Mouse (Mus musculus): ENCODE results near the gene Slc44a5.
"Not testable (repeated sequence)": the region's sequence is repeated elsewhere in the genome, so short reads cannot be mapped to it uniquely, and the experiment has no call there.

Slc44a5 gene

DNA sequence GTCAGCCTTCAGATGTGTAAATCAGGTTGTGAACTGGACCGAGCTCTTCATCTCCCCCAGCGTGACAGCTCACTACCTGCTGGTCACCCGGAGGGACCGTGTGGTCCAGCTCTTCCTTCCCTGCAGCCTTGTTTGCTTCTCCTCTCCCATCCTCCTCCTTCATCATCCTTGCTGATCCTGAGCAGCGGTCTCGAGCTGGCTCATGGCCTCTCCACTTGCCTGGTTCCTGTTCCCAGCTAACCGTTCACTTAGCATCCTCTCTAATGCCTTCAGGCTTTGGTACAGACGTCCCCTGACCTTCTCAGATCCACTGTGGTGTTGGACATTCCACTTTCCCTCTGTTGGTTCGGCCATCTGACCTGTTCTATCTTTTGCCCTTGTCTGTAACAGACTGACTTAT lies 128.4 kb downstream of the Slc44a5 start:
- DNase-seq (ENCODE audit: low spot score) = no peak

DNA sequence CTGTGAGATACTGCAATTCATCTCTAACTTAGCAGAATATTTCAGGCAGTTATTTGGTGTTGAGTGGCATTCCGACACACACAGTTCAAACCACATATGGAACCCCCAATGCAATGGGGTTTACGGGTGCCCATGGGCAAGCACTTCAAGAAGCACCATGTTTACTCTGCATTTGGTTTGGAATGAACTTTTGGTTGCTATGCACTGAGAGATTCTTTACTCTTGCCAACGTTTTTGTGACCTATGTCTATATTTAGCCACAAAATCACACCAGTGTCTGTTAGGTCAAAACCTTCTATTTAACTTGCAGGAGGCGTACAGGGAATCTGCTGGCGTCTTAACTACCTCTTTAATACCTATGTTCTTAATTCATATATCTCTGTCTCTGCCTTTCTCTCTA lies 137.3 kb downstream of the Slc44a5 start:
- no peak for DNase-seq (ENCODE audit: low spot score)

DNA sequence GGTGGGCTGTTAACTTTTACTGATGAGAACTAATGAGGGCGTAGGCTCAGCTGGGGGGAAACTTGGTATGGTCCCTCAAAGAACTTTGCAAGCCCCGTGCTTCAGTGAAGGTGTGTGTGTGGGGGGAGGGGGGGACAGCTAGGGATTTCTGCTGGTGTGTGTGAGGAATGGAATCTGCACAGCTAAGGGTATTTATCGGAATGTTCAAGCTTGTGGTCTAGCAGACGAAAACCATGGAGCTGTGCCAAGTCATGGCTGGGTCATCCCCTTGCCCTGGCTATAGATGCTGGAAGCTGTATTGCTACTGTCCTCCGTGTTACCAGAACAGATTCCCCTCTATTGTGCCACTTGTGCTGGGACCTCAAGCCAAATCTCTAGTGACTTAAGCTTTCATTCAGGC lies 138.0 kb downstream of the Slc44a5 start:
- DNase-seq (ENCODE audit: low spot score) = no peak

DNA sequence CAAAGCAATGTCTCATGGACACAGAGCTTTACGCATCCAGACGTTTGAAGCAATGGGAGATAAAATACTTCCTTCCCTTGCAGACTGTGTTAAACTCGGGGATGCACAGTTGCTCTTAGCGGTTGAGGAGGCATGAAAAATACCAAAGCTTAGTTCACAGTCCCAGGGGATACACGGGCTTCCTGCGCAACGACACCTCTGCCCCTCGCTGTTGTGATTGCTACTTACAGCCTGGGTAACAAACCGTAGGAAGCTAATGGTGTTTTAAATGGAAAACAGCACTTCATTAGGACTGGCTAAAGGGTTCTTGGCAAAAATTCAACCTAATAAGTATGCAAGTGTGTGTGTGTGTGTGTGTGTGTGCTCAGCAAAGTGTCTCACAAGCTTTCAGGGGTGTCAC lies 141.8 kb downstream of the Slc44a5 start:
- DNase-seq (ENCODE audit: low spot score) = no peak

DNA sequence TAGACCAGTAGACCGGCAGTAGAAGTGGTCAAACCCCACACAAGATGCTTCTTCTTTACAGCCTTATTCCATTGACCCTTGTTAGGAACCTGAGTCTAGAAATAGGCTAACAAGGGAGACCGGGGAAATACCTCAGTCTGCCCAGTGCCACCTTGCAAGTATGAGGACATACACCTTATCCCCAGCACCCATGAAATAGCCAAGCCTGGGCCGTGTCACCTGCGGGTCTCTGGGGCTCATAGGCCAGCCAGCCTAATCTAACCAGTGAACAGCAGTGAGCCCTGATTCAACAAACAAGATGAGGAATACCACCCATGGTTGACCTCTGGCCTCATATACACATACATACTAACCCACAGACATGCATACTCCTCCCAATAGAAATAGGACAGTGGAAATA lies 142.2 kb downstream of the Slc44a5 start:
- no peak for DNase-seq (ENCODE audit: low spot score)

DNA sequence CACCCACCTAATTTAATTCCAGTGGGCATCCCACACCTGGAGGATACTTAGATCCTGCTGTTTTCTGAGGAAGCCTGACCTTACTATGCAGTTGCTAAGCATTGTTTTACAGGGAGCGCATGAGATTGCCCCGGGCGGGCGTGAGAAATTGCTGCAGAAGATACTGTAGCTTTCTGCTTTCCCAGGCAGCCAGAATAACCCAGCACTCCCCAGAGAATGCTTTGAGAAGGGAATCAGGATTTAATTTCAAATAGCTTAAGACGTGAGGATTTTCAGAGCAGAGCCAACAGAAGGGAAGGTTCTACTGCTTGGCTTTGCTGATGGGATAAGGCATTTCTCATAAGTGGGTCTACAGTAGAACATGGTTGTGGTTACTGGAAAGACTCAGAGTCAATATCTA lies 142.8 kb downstream of the Slc44a5 start:
- DNase-seq (ENCODE audit: low spot score) = no peak

DNA sequence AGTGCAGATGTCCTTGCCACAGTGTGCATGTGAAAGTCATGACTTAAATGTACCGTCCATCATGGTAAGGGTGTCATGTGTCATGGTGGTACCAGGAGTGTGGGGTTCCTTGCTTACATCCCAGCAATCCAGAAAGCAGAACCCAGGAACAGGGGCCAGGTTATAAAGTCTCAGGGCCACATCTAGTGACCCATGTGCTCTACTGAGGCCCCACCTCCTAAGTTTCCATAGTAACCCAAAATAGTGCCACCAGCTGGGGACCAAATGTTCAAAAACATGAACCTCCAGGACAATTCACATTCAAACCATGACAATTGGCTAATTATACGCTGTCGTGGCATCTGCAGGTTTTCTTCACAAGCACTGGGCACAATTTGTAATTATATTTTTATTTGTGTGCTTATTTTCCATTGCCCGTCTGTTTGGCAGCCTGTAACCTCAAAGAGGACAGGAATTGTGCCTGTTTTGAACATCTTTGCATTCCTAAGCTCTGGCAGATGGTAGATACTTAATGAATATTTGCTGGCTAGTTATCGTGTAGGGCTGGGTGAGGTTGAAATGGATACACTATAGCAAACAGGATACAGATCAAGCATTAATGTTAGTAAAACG lies 145.9 kb downstream of the Slc44a5 start:
- no peak for DNase-seq (ENCODE audit: low spot score)

DNA sequence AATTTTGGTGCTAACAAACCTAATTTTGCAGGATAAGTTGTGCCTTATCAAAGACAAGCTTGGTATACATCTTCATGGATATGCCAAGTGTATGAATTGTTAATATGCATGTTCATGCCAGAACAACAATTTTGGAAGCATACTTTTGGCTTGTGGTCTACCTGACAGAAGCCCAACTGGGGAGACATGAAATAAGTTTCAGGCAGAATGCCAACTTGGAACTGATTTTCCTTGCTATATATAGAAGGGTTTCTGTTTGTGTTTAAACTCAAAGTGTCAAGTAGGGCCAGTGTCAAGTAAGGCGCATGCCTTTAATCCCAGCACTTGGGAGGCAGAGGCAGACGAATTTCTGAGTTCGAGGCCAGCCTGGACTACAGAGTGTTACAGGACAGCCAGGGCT lies 149.3 kb downstream of the Slc44a5 start:
- no peak for DNase-seq (ENCODE audit: low spot score)

DNA sequence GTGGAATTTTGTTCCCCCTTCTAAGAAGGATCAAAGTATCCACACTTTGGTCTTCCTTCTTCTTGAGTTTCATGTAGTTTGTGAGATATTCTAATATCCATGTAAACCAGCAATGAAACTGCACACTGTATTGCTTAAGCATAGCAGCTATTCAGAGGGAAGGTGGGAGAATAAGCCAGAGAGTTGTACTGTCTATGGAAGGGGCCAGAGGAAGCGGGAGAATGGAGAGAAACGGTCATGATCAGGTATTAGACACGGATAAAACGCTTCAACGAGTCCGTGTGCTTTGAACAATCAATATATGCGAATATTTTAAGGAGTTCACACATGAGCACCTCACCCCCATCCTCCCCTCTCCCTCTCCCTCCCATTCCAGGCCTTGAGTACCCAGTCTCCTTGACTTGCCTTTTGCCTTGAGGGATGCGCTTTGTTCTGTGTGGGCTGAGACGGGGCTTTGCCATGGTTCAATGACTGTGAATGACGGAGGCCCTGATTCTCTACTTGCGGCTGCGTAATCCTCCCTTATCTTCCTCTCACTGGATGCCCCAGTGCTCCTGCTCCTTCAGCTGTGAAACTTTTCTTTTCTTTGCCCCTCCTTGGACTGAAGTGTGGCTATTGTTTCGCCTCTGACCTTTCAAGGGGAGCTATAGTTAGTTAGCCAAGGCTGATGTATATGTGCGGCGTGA lies 151.8 kb downstream of the Slc44a5 start:
- DNase-seq (ENCODE audit: low spot score) = no peak

DNA sequence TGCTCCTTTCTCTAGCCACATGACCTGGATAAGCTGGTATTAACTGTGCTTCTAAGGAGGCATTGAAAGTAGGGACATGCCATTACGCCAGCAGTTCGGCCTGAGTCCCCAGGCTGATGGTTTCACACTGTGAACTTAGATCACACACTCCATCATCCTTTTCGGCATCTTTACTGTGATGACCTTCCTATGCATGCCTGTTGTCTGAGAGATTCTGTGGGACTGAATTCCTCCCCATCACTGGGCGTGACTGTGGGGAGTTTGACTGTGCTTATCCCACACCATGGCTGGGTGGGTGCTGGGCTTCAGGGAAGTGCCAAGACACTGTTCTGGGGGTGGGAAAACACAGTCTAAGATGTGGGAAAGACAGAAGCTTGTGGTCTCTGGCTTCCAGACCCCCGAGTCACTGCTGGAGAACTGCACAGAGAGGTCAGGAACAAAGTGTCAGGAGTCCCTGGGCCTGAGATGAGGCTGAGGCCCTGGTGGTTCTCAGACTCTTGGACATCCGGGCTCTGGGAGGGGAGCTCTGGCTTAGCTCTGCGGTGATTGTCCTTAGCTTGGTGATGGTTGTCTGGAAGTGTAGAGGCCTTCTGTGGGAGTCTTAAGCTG lies 152.6 kb downstream of the Slc44a5 start:
- DNase-seq (ENCODE audit: low spot score) = no peak

DNA sequence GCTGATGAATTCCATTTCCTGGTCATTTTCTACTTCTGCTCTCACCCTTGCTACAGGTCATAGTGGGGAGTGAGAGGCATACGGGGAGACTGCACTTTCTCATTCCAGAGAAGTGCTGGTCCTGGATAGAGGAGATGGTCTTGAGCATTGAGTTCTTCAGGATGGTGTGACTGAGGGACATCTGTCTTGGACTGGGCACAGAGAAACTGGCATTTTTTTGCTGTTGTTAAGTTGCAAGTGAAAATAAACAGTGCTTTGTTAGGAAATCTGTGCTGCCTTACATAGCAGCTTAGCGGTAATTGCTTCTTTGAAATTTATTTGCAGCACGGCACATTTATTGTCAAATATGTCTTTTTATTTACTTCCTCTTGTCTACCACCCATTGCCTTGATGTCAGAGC lies 154.0 kb downstream of the Slc44a5 start:
- DNase-seq (ENCODE audit: low spot score) = no peak

DNA sequence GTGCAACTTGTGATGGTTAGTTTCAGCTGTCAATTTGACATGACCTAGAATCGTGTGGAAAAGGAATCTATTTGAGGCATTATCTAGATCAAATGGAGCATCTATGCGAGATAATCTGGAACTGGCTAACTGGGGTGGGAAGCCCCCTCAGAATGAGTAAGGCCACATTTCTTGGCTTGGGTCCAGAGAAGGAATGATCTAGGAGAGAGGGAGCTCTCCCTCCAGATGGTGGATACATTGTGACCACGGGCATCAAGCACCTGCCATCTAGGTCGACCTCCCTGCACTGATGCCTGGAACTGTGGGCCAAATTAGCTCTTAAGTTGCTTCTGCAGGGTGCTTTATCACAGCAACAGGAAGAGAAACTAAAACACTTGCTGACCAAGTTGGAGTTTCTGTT lies 155.8 kb downstream of the Slc44a5 start:
- DNase-seq (ENCODE audit: low spot score) = no peak

DNA sequence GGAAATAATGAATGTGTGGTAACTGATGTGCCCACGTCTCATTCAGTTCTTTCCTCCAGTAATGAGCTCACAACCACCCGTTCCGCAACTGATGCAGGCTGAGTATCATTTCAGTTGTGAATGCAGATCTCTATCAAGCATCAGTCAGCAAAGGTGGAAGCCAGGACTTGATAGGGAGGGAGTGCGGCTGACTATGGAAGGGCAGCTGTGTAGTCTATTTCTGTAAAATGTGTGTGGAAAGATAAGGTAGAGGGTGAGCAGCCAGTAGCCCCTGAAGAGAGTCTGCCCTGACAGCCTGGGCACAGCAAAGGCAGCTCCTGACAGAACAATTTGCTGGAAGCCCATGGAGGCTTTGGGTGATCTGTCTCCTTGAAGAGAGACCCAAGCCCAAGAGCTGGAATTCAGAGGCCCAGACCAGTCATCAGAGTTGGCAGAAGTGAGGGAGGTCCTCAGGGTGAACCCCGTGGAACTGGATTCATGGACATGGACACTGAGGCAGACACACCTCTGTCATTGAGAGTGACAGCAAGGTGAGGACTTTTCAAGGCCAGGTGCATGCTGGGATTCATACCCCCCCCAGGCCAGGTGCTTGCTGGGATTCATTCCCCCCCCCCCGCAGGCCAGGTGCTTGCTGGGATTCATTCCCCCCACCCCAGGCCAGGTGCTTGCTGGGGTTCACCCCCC lies 157.3 kb downstream of the Slc44a5 start:
- DNase-seq (ENCODE audit: low spot score) = no peak

DNA sequence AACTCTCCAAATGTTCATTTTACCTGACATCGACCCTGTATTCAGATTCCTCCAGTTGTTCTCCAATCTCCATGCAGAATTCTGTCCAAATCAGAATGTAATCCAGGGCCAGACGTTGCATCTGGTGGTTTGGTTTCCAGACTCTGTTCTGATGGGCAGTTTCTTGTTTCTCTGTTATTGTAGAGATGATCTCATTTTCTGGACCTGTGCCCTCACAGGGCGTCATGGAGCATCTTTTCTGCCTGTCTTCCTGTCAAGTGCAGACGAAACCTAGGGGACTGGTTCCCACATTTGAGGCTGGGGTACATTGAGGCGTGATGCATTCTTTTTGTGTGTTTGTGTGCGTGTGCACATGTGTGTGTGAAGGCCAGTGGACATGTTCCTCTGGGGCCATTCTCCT lies 160.8 kb downstream of the Slc44a5 start:
- DNase-seq (ENCODE audit: low spot score) = no peak

DNA sequence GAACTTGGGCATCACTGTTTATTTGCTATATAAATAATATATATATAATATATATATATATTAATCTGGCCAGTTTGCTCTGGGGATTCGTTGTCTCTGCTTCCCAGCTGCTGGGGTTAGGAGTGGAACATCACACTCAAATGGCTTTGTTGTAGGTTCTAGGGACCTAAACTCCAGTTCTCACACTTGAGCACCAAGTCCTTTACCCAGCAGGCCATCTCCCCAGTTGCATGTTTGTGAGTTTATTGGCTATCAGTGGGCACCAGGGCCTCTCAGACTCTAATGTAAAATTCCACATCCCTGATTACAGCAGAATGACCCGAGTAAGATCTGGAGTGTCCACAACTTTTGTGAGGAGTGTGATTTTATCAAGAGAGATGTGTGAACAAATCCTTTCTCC lies 161.5 kb downstream of the Slc44a5 start:
- no peak for DNase-seq (ENCODE audit: low spot score)

DNA sequence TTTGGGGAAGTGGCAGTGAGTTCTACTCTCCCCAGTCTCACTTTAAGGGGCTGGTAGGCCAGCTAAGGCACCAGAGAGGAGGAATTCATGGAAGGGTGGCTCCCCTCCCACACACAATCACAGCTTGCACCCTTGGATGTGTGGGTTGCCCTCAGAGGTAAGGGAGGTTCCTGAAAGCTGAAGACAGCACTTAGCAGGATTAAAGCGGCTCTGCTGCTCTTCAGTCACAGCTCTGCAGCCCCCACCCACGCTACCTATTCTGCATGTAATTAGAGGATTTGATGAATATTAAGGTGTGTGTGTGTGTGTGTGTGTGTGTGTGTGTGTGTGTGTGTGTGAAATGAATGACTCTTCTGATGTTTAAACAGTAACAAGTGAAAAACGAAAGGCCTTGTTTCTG lies 163.3 kb downstream of the Slc44a5 start:
- DNase-seq (ENCODE audit: low spot score) = no peak

DNA sequence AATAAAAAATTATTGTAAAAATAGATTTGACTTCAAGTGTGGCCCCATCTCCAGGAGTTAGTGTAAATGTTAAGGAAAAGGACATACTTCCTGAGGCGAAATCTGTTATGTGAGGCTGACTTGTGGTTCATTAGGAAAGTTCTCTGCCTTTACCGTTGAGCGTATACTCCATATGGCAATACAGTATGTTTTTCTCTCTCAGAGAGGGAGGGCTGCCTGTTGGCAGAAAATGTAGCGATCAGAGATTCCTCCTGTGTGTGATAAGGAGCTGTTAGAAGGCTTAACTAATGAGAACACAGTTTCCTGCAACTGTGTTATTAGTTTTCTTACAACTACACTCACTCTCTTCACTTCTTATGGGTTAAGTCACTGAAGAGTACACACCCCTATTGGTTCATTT lies 168.1 kb downstream of the Slc44a5 start:
- no peak for DNase-seq (ENCODE audit: low spot score)

DNA sequence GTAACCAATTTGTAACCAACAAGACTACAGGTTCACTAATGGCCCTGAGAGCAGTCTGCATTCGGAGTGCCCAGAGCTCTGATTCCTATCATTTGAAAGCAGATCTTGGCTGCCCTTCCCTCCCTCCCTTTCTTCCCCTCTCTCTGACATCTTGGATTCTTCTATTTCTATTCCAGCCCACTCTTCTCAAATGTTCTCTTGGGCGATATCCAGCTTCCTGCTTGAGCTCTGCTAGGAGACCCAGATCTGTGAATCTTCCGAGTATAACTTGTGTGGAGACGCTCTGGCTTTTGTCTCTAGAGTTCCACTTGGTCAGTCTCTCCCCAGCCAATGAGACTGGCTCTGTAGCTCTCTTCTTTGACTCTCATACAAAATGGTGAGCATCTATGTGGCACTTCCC lies 169.4 kb downstream of the Slc44a5 start:
- DNase-seq (ENCODE audit: low spot score) = no peak

DNA sequence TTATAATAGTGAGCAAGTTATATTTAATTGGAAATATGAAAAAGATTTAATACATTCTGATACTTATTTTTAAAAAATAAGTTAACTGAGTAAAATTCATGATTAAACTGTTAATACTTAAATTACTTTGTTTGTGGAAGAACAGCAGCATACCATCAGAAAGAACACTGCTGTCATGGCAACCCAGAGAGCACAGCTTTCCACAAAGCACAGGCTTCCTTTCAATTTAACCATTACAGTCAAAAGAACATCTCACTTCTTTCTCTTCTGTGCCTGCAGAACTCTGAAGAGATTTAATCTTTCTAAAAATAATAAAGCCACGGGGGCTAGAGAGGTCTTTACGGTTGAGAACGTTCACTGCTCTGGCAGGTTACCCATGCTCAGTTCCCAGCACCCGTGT lies 172.5 kb downstream of the Slc44a5 start:
- DNase-seq (ENCODE audit: low spot score) = no peak

DNA sequence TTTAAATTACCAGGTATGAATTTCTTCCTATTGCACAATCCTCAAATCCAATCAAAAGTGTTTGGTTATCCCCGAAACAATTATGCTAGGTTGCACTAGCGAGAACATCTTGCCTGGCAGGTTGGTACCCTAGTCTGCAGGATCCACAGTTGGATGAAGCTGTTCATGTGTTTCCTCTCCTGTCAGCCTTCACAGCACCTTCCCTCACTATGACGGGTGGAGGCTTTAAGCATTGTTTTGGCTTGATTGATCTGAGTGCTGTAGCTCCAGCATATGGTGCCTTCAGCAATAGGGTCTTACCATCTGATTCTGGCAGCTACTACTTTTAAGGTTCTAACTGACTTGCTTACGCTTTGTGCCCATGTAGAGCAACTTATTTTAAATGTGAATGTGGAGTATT lies 176.5 kb downstream of the Slc44a5 start:
- no peak for DNase-seq (ENCODE audit: low spot score)

DNA sequence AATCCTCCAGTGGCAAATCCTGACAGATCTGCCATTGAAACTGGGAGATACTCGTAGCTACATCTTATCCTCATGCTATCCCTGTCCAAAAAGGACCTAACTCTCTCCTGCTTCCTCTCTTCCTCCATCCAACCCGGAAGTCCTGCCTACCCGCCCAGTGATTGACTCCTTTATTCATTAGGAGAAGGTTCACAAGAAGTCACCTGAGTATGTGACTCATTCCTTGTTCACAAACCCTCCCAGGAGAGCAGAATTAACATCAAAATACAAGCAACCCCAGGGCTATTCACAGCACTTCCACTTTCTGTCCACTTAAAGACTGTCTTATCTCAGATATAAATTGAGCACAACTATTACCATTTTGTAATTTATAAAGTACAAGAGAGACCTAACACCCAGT lies 180.3 kb downstream of the Slc44a5 start:
- not testable (repeated sequence) for DNase-seq (ENCODE audit: low spot score)

DNA sequence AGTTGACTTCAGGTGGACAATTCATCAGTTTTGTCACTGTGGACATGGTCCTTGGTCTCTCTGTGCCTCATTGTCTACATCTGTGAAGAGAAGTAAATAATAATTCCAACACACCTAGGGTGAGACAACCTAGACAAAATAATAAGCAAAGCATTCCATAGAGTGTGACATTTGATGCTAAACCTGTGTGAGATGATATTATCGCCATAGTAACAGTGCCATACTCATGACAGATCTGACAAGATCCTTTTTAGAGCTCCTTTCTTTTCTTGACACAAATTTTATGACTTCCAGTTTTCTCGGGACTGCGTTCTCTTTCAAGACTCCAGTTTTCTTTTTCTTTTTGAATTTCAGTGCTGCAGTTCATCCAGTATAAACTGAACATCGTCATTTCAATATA lies 192.6 kb downstream of the Slc44a5 start:
- no peak for DNase-seq (ENCODE audit: low spot score)

DNA sequence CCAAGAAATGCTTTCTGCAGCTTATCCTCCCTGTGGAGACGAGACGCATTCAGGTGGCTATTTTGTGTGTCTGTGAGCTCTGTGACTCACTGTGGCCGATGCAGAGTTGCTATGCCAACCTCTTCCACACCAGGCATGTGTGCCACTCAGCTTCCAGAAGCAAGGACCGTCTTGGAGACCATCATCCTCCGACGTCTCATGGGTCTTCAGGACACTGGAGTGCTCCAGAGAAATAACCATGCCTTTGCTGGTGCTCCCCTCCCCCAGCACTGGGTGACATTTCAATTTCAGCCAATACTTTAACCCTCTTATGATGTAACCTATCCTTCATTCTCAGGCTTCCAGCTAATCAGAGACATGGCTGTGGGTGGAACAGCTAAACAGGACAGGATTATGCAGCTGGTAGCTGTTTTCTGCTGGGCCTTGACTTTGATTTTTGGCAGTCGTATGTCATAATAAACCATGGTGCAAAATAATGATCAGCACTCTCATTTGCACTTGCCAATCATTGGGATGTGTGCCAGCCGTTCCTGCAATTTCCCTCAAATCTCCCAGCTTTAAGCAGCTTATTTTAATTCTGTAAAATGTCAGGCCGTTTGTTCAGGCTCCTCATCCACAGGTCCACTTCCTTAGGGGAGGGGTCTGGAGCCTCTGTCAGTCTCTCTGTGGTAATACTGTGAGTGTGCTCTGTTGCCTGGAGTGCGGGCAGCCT lies 198.8 kb downstream of the Slc44a5 start:
- no peak for DNase-seq (ENCODE audit: low spot score)

All from lung, postnatal 25 days (tissue).